Mouse (Mus musculus): Measurements from ENCODE around the gene Fam120a.

DNA sequence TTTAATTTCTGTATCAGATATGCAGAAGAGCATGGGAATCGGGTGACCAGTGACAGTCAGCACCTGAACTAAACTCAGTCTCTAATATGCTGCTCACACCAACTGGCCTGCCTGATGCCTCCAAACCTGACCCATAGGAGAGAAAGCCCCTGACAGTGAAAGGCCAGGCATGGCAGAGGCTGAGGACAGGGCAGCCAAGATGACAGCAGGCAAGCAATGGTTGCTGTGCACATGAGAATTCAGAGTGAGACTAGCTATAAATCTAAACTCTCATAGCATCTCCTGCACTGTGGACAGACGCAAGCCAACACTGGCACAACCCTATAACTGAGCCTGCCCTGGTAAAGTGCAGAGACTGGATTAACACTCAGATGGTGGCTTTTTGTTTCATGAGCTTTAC lies 117.5 kb downstream of the Fam120a start:
- TF ChIP-seq FLI1 (IDR thresholded peaks at IDR 0.05; ENCODE audit: low read length) (no peak), GATA1 (IDR thresholded peaks at IDR 0.05; ENCODE audit: borderline replicate concordance, low read length) (no peak)

All from megakaryocyte, embryonic 14.5 days (primary cell).